Mouse (Mus musculus): Measurements from ENCODE around the gene Zfand3. TPM values are rescaled to one million over a fixed set of nuclear protein-coding genes. Genes with fewer than 3 reads are reported as not detected.

Gene Zfand3
- polyA plus RNA-seq, 1 experiment from 2014 or later, result 60.2 TPM

- ATAC-seq (ENCODE audit: insufficient number of reproducible peaks, insufficient read depth, low FRiP score, low TSS enrichment, low read depth), result no peak
- no peaks in the 10 kb centered on the region for H3K36me3 ChIP-seq
- H3K9ac ChIP-seq (replicated peaks), result no peak overlapping the region
- H3K4me1 ChIP-seq (replicated peaks), result peaks cover 46% of the 10 kb centered on the region
- WGBS, result 64% methylated on average over 1 of the region's 1 CpGs
- H3K9me3 ChIP-seq, result no peaks in the 10 kb centered on the region
- H3K4me3 ChIP-seq (replicated peaks), result no peak overlapping the region
- H3K4me2 ChIP-seq, result peak overlapping the region; percentile 17; the same call in 1 of the 2 replicates
- H3K27me3 ChIP-seq, result no peaks in the 10 kb centered on the region
- H3K27ac ChIP-seq, result no peak overlapping the region
These were observed 23.0 kb downstream of the Zfand3 start for GRCm38 (mm10) chr17:30027343-30028029.

- H3K27me3 ChIP-seq, result no peaks in the 10 kb centered on the region
- no peak overlapping the region for H3K27ac ChIP-seq
- H3K4me3 ChIP-seq (replicated peaks), result no peak overlapping the region
- 49% methylated on average over 7 of the region's 7 CpGs for WGBS
- H3K36me3 ChIP-seq, result no peaks in the 10 kb centered on the region
- ATAC-seq (ENCODE audit: insufficient number of reproducible peaks, insufficient read depth, low FRiP score, low TSS enrichment, low read depth), result no peak
- H3K4me1 ChIP-seq (replicated peaks), result peaks cover 43% of the 10 kb centered on the region
- no peaks in the 10 kb centered on the region for H3K9me3 ChIP-seq
- no peak overlapping the region for H3K4me2 ChIP-seq
- H3K9ac ChIP-seq (replicated peaks), result no peak overlapping the region
These were observed 25.2 kb downstream of the Zfand3 start for GRCm38 (mm10) chr17:30029633-30030226.

- Histone ChIP-seq H3K4me3 (replicated peaks) (no peak overlapping the region), H3K27me3 (no peaks in the 10 kb centered on the region), H3K36me3 (no peaks in the 10 kb centered on the region), H3K9ac (replicated peaks) (no peak overlapping the region), H3K9me3 (no peaks in the 10 kb centered on the region), H3K4me2 (no peak overlapping the region), H3K4me1 (replicated peaks) (peaks cover 21% of the 10 kb centered on the region), H3K27ac (no peak overlapping the region)
- WGBS, result 95% methylated on average over 4 of the region's 4 CpGs
- ATAC-seq (ENCODE audit: insufficient number of reproducible peaks, insufficient read depth, low FRiP score, low TSS enrichment, low read depth), result no peak
These were observed 28.3 kb downstream of the Zfand3 start for GRCm38 (mm10) chr17:30032796-30033195.

GRCm38 (mm10) chr17:30033991-30034390 is 29.5 kb downstream of the Zfand3 start:
- peaks cover 15% of the 10 kb centered on the region for H3K4me1 ChIP-seq (replicated peaks)
- no peaks in the 10 kb centered on the region for H3K27me3 ChIP-seq
- H3K36me3 ChIP-seq, result no peaks in the 10 kb centered on the region
- no peak overlapping the region for H3K4me2 ChIP-seq
- no peaks in the 10 kb centered on the region for H3K9me3 ChIP-seq
- no peak overlapping the region for H3K4me3 ChIP-seq (replicated peaks)
- 88% methylated on average over 4 of the region's 4 CpGs for WGBS
- no peak overlapping the region for H3K9ac ChIP-seq (replicated peaks)
- ATAC-seq (ENCODE audit: insufficient number of reproducible peaks, insufficient read depth, low FRiP score, low TSS enrichment, low read depth), result no peak
- H3K27ac ChIP-seq, result no peak overlapping the region

GRCm38 (mm10) chr17:30035216-30036005 is 30.9 kb downstream of the Zfand3 start:
- WGBS, result 53% methylated on average over 4 of the region's 4 CpGs
- Histone ChIP-seq H3K4me1 (replicated peaks) (peaks cover under 1% of the 10 kb centered on the region; the same call in 1 of the 2 replicates), H3K36me3 (no peaks in the 10 kb centered on the region), H3K9me3 (no peaks in the 10 kb centered on the region), H3K27me3 (no peaks in the 10 kb centered on the region), H3K9ac (replicated peaks) (no peak overlapping the region), H3K4me3 (replicated peaks) (no peak overlapping the region), H3K4me2 (no peak overlapping the region), H3K27ac (no peak overlapping the region)
- ATAC-seq (ENCODE audit: insufficient number of reproducible peaks, insufficient read depth, low FRiP score, low TSS enrichment, low read depth), result no peak

GRCm38 (mm10) chr17:30043163-30043822 is 38.8 kb downstream of the Zfand3 start:
- H3K36me3 ChIP-seq, result no peaks in the 10 kb centered on the region
- H3K4me3 ChIP-seq (replicated peaks), result no peak overlapping the region
- no peak overlapping the region for H3K4me2 ChIP-seq
- no peak overlapping the region for H3K27ac ChIP-seq
- no peak overlapping the region for H3K9ac ChIP-seq (replicated peaks)
- H3K9me3 ChIP-seq, result no peaks in the 10 kb centered on the region
- peaks cover 15% of the 10 kb centered on the region for H3K4me1 ChIP-seq (replicated peaks)
- H3K27me3 ChIP-seq, result no peaks in the 10 kb centered on the region
- no peak for ATAC-seq (ENCODE audit: insufficient number of reproducible peaks, insufficient read depth, low FRiP score, low TSS enrichment, low read depth)
- whole genome bisulfite sequencing, result 92% methylated on average over 7 of the region's 7 CpGs

GRCm38 (mm10) chr17:30045181-30045580 is 40.6 kb downstream of the Zfand3 start:
- no peaks in the 10 kb centered on the region for H3K9me3 ChIP-seq
- peak overlapping the region; percentile 75 for H3K27ac ChIP-seq
- no peaks in the 10 kb centered on the region for H3K27me3 ChIP-seq
- H3K4me2 ChIP-seq, result no peak overlapping the region
- 58% methylated on average over 2 of the region's 2 CpGs for WGBS
- peaks cover 18% of the 10 kb centered on the region for H3K4me1 ChIP-seq (replicated peaks)
- H3K4me3 ChIP-seq (replicated peaks), result no peak overlapping the region
- no peak for ATAC-seq (ENCODE audit: insufficient number of reproducible peaks, insufficient read depth, low FRiP score, low TSS enrichment, low read depth)
- H3K36me3 ChIP-seq, result no peaks in the 10 kb centered on the region
- no peak overlapping the region for H3K9ac ChIP-seq (replicated peaks)

GRCm38 (mm10) chr17:30046654-30047053 is 42.1 kb downstream of the Zfand3 start:
- no peak overlapping the region for H3K27ac ChIP-seq
- H3K4me2 ChIP-seq, result no peak overlapping the region
- 93% methylated on average over 5 of the region's 5 CpGs for WGBS
- H3K4me3 ChIP-seq (replicated peaks), result no peak overlapping the region
- no peaks in the 10 kb centered on the region for H3K36me3 ChIP-seq
- H3K9ac ChIP-seq (replicated peaks), result no peak overlapping the region
- no peak for ATAC-seq (ENCODE audit: insufficient number of reproducible peaks, insufficient read depth, low FRiP score, low TSS enrichment, low read depth)
- H3K27me3 ChIP-seq, result no peaks in the 10 kb centered on the region
- H3K4me1 ChIP-seq (replicated peaks), result peaks cover 18% of the 10 kb centered on the region
- H3K9me3 ChIP-seq, result no peaks in the 10 kb centered on the region

GRCm38 (mm10) chr17:30051523-30052346 is 47.2 kb downstream of the Zfand3 start:
- Histone ChIP-seq H3K4me1 (replicated peaks) (peaks cover 3% of the 10 kb centered on the region; the same call in 1 of the 2 replicates), H3K9me3 (no peaks in the 10 kb centered on the region), H3K9ac (replicated peaks) (no peak overlapping the region), H3K27me3 (no peaks in the 10 kb centered on the region), H3K36me3 (peaks cover 17% of the 10 kb centered on the region; the same call in 1 of the 2 replicates), H3K27ac (no peak overlapping the region), H3K4me2 (no peak overlapping the region), H3K4me3 (replicated peaks) (no peak overlapping the region)
- WGBS, result 91% methylated on average over 5 of the region's 5 CpGs
- ATAC-seq (ENCODE audit: insufficient number of reproducible peaks, insufficient read depth, low FRiP score, low TSS enrichment, low read depth), result no peak

GRCm38 (mm10) chr17:30052347-30052742 is 47.8 kb downstream of the Zfand3 start:
- H3K4me1 ChIP-seq (replicated peaks), result peaks cover 3% of the 10 kb centered on the region; the same call in 1 of the 2 replicates
- no peak overlapping the region for H3K4me2 ChIP-seq
- H3K9ac ChIP-seq (replicated peaks), result no peak overlapping the region
- H3K36me3 ChIP-seq, result peaks cover 17% of the 10 kb centered on the region; the same call in 1 of the 2 replicates
- no peaks in the 10 kb centered on the region for H3K9me3 ChIP-seq
- no peaks in the 10 kb centered on the region for H3K27me3 ChIP-seq
- H3K27ac ChIP-seq, result no peak overlapping the region
- no peak for ATAC-seq (ENCODE audit: insufficient number of reproducible peaks, insufficient read depth, low FRiP score, low TSS enrichment, low read depth)
- WGBS, result 94% methylated on average over 5 of the region's 5 CpGs
- H3K4me3 ChIP-seq (replicated peaks), result no peak overlapping the region

Data from limb, embryonic 12.5 days (tissue).